Mouse (Mus musculus) liver, embryonic 13.5 days (tissue): Measurements from ENCODE around the gene Sclt1. TPM values are rescaled to one million over a fixed set of nuclear protein-coding genes. Genes with fewer than 3 reads are reported as not detected.
"Not testable (repeated sequence)": the region's sequence is repeated elsewhere in the genome, so short reads cannot be mapped to it uniquely, and the experiment has no call there.

Experiments
- ATAC-seq: fragments of 200-750 bp; cut with Nextera tagmentation; 2 replicates; pipeline ENCODE4 v1.8.0; 2017; ENCODE audit warnings: low read depth, mild to moderate bottlenecking, moderate number of reproducible peaks, moderate library complexity
- DNase-seq: peaks from one replicate; pipeline ENCODE4 v3.0.0; 2022
- H3K27ac ChIP-seq: fragments of 300-500 bp; sonication (generic); 2 replicates; pipeline ENCODE4 v1.5.1; 2015; ENCODE audit warnings: moderate library complexity, mild to moderate bottlenecking, inconsistent platforms
- H3K27me3 ChIP-seq: fragments of 300-500 bp; sonication (generic); 2 replicates; pipeline ENCODE4 v1.6.1; 2015; ENCODE audit warnings: mild to moderate bottlenecking, inconsistent platforms
- H3K36me3 ChIP-seq: fragments of 300-500 bp; sonication (generic); 2 replicates; pipeline ENCODE4 v1.6.1; 2015; ENCODE audit warnings: mild to moderate bottlenecking, inconsistent platforms
- H3K4me1 ChIP-seq: fragments of 300-500 bp; sonication (generic); replicated peaks from 2 replicates; pipeline ENCODE4 v1.6.1; 2015; ENCODE audit warnings: inconsistent platforms
- H3K4me2 ChIP-seq: fragments of 300-500 bp; sonication (generic); 2 replicates; pipeline ENCODE4 v1.6.1; 2015; ENCODE audit warnings: inconsistent platforms, mild to moderate bottlenecking, moderate library complexity
- H3K4me3 ChIP-seq: fragments of 300-500 bp; sonication (generic); replicated peaks from 2 replicates; pipeline ENCODE4 v1.5.1; 2015; ENCODE audit warnings: mild to moderate bottlenecking, inconsistent platforms
- H3K9ac ChIP-seq: fragments of 300-500 bp; sonication (generic); 2 replicates; pipeline ENCODE4 v1.6.1; 2015; ENCODE audit warnings: mild to moderate bottlenecking, inconsistent platforms
- H3K9me3 ChIP-seq: fragments of 300-500 bp; sonication (generic); replicated peaks from 2 replicates; pipeline ENCODE4 v1.6.1; 2016; ENCODE audit warnings: inconsistent platforms
- WGBS: fragments of 180-500 bp; shearing (Covaris S2); methylation state at CpG from one replicate; pipeline ENCODE4 v1.1.7; 2015; ENCODE audit not compliant: insufficient replicate concordance; 5-methylcytosine and 5-hydroxymethylcytosine counted together
- polyA plus RNA-seq: library from polyadenylated mRNA; unstranded; fragments of >200 nt; fragmentation: Nextera tagmentation; extraction: Ambion mirVana; gene quantifications from 2 replicates; pipeline ENCODE4 v1.2.1, GENCODE M21; 2015

Sclt1 gene
- 6.1 and 6.3 TPM in 2 replicates for polyA plus RNA-seq

DNA sequence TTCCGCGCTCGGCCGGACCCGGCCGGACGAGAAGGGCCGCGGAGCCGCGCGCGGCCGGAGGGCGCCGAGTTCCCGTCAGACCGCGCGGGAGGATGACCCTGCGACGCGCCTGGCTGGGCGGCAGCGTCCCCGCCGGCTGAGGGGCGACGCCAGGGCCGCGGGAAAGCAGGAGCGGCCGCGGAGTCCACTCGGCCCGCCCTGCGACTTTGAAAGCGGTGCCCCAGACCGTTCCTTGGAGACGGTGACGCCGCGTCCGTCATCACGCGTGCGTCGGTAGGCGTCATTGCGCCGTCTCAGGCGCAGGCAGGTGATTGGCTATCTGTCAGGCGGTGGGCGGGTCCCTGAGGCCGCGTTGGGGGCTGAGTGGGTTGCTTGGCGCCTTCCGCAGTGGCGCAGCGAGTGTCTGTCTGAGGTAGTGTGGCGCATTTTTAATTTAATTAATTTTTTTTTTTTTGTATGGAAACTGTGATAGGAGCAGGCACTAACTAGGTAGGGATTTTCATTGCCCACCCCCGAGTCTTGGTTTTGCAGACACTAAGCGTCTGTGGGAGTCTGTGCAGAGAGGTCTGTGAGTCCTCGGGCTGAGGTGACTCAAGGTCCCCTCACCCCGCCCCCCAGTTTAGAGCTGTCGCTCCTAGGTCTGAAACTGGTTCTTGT is at the start of gene Sclt1, which contains the start of gene D3Ertd751e:
TSS of gene Sclt1 (minus strand) at position 237 of the 657 bp plus-strand sequence.
TSS of gene D3Ertd751e (plus strand) at position 334 of the 657 bp plus-strand sequence.
- under 1% methylated on average over 66 of the region's 66 CpGs for WGBS
- Histone ChIP-seq H3K9ac (peak within 1 kb of the TSS; percentile 89), H3K4me3 (peak within 1 kb of the TSS; percentile 86), H3K4me2 (peak within 1 kb of the TSS; percentile 86), H3K27ac (peak within 1 kb of the TSS; percentile 89), H3K27me3 (no peaks in the 10 kb centered on the region), H3K36me3 (no peaks in the 10 kb centered on the region), H3K9me3 (no peaks in the 10 kb centered on the region), H3K4me1 (peaks cover 19% of the 10 kb centered on the region)
- DNase-seq (peak; percentile 94), ATAC-seq (peak; percentile 99)

DNA sequence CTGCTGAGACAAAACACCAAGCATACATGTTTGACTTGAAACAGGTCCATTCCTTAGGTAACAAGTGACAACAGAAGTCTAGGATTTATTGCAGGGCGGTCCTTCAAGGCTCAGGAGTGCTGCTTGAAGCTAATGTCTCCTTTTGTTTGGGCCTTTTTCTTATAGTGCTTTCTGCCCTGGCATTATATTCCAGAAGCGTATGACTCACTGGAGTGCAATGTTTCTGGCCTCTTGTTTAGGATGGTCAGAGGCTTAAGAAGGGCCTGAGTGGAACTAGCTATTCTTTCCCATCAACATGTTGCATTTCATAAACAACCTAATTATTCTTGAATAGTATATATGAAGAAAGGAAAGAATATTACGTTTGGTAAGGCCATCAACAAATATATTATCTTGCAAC is 19.8 kb upstream of the Sclt1 start:
- Histone ChIP-seq H3K4me2 (no peak overlapping the region), H3K9ac (no peak overlapping the region), H3K9me3 (no peaks in the 10 kb centered on the region), H3K27me3 (no peaks in the 10 kb centered on the region), H3K36me3 (no peaks in the 10 kb centered on the region), H3K4me3 (no peak overlapping the region), H3K4me1 (no peaks in the 10 kb centered on the region), H3K27ac (no peak overlapping the region)
- DNase-seq (no peak), ATAC-seq (no peak)
- WGBS, result 71% methylated on average over 3 of the region's 3 CpGs

DNA sequence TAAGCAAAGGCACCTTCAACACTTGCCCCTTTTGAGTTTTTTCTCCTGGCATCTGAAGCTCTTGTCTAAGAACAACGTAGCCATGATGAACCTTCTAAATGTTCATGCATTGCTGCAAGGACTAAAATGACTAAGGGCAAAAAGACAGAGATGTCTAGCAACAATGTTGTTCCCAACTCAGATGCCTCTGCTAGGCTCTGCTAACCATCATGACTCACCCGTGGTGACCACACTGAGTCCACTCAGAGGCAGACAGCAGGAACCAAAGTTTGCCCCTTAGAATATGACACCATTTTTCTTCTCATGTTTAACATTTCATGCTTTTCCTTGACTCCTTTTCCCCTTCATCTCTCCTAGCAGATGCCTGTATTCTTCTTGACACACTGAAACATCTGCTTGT is 12.2 kb upstream of the Sclt1 start:
- no peak overlapping the region for H3K27ac ChIP-seq
- no peak overlapping the region for H3K4me3 ChIP-seq
- no peak overlapping the region for H3K9ac ChIP-seq
- ATAC-seq (no peak), DNase-seq (no peak)
- no peak overlapping the region for H3K4me2 ChIP-seq
- H3K27me3 ChIP-seq, result no peaks in the 10 kb centered on the region
- H3K9me3 ChIP-seq, result no peaks in the 10 kb centered on the region
- 51% methylated on average over 2 of the region's 2 CpGs for WGBS
- no peaks in the 10 kb centered on the region for H3K4me1 ChIP-seq
- 0 out of 2 replicates have a peak, but pooled peaks cover 3% of the 10 kb centered on the region for H3K36me3 ChIP-seq

GRCm38 (mm10) chr3:41743436-41743835 is 1.1 kb upstream of the Sclt1 start:
- Histone ChIP-seq H3K4me1 (peaks cover 19% of the 10 kb centered on the region), H3K36me3 (no peaks in the 10 kb centered on the region), H3K9me3 (no peaks in the 10 kb centered on the region), H3K27me3 (no peaks in the 10 kb centered on the region), H3K9ac (peak overlapping the region; percentile 79; the same call in 1 of the 2 replicates), H3K4me2 (peak overlapping the region; percentile 86), H3K4me3 (peak overlapping the region; percentile 86), H3K27ac (no peak overlapping the region)
- DNase-seq (no peak), ATAC-seq (no peak)
- 48% methylated on average over 6 of the region's 6 CpGs for WGBS

DNA sequence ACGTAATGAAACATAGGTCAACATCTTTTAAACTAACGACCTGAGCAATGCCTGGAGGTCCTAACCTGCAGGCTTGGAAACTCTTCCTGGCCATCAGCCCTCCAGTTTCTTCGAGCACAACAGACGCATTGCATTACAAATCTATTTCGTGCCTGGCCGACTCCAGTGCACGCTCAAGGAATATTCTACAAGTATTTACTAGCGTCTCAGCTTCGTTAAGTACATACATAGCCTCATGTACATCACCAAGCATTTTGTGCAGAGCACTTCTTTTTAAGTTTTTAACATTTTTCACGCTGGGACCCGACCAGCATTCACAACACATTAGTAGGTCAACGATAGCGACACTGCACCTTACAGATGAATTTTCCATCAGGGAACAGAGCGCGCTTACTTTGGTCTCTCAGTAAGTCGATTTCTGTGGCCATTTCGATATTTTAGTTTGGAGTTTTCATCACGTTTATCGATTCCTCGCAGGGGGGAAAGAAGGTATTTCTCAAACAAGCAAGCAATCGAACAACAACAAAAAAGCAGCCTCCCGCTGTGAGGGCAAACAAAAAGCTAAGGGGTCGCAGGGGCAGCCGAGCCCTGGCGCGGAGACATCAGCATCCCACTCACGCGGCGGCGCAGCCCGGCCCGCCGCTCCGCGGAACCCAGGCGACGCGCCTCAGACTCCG is 575 bp downstream of the Sclt1 start:
- H3K9me3 ChIP-seq, result no peaks in the 10 kb centered on the region
- H3K4me2 ChIP-seq, result peak overlapping the region; percentile 81
- no peak for ATAC-seq
- peak overlapping the region; percentile 86 for H3K4me3 ChIP-seq
- peak overlapping the region; percentile 89 for H3K9ac ChIP-seq
- peaks cover 19% of the 10 kb centered on the region for H3K4me1 ChIP-seq
- 1% methylated on average over 39 of the region's 39 CpGs for WGBS
- no peaks in the 10 kb centered on the region for H3K27me3 ChIP-seq
- no peaks in the 10 kb centered on the region for H3K36me3 ChIP-seq
- DNase-seq, result peak; percentile 6
- H3K27ac ChIP-seq, result peak overlapping the region; percentile 89

DNA sequence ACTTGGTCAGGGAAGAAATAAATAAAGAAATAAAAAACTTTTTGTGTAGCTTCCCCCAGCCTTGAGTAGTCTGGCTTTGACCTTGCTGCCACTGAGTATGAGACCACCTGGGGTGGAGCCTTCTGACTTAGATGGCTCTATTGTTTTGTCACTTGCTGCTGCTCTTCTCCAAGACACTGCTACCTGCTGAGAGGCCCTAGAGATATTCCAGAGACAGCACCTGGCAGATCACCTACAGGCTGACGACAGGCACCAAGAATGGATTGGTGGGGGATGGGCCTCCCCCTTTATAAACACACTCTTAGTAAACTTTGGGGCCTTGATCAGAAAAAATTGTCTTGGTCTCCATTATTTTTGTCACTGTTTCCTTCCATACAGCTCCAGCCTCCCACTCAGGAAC is 46.6 kb downstream of the Sclt1 start:
- Histone ChIP-seq H3K9ac (no peak overlapping the region), H3K4me1 (no peaks in the 10 kb centered on the region), H3K4me3 (no peak overlapping the region), H3K27ac (no peak overlapping the region), H3K27me3 (no peaks in the 10 kb centered on the region), H3K4me2 (no peak overlapping the region), H3K9me3 (no peaks in the 10 kb centered on the region), H3K36me3 (no peaks in the 10 kb centered on the region)
- no peak for ATAC-seq
- 83% methylated on average over 1 of the region's 1 CpGs for WGBS
- DNase-seq, result no peak

DNA sequence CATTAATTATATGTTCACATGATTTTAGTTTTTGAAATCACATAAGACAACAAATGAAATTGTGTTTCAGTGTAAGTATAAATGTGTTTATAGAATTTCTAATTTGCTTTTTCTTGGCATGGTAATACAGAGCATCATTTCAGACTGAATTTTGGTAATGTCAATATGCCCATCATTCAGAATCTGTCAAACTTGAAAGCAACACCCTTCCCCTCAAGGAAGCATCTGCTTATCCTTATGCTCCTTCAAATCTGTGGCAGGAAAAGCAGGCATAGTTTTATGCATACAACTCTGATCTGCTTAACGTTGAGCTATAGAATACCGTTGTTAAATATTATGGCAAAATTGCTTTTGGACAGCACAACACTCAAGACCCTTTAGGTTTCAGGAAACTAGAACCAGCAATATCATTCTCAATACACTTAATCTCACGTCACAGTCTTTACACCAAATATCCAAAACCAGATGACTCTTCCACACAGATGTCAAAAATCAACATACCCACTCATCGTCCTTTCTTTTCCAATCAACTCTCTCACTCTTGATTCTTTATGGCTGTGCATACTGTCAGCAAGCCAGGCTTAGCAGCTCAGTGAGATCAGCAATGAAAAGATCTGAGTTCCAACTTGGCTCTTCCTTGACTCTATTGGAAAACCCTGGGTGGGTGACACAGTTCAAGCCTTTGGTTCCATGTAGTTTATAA is 49.7 kb downstream of the Sclt1 start:
- Histone ChIP-seq H3K27me3 (no peaks in the 10 kb centered on the region), H3K4me1 (no peaks in the 10 kb centered on the region), H3K4me2 (no peak overlapping the region), H3K4me3 (no peak overlapping the region), H3K36me3 (no peaks in the 10 kb centered on the region), H3K27ac (no peak overlapping the region), H3K9ac (no peak overlapping the region), H3K9me3 (no peaks in the 10 kb centered on the region)
- ATAC-seq (no peak), DNase-seq (no peak)
- 81% methylated on average over 4 of the region's 4 CpGs for WGBS

- H3K4me1 ChIP-seq, H3K4me3 ChIP-seq, DNase-seq, H3K27ac ChIP-seq, H3K9ac ChIP-seq, H3K9me3 ChIP-seq, H3K36me3 ChIP-seq, ATAC-seq, H3K4me2 ChIP-seq, H3K27me3 ChIP-seq: not testable (repeated sequence)
- 54% methylated on average over 13 of the region's 13 CpGs for WGBS
These were observed 52.1 kb downstream of the Sclt1 start for GRCm38 (mm10) chr3:41690114-41690640.

DNA sequence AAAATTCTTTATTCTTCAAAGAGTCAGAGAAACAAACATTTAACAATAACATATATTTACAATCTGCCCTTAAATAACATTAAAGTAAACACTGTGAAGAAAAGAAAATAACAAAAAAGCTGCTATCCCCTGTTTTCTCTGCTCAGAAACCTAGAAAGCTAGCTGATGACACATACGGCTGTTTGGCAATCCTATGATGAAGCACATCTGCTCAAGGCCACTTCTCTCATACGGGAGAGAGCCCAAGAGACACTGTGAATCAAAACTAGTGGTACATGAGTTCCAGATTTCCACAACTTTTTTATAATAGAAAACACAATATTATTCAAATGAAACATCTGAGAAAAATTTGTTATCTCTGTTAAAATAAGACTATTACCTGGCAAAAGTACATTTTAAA is 55.9 kb downstream of the Sclt1 start:
- ATAC-seq, result no peak
- 60% methylated on average over 2 of the region's 2 CpGs for WGBS
- H3K9me3 ChIP-seq, result no peaks in the 10 kb centered on the region
- H3K27me3 ChIP-seq, result no peaks in the 10 kb centered on the region
- no peaks in the 10 kb centered on the region for H3K36me3 ChIP-seq
- DNase-seq, result no peak
- H3K4me3 ChIP-seq, result no peak overlapping the region
- H3K9ac ChIP-seq, result no peak overlapping the region
- H3K4me2 ChIP-seq, result no peak overlapping the region
- no peak overlapping the region for H3K27ac ChIP-seq
- H3K4me1 ChIP-seq, result no peaks in the 10 kb centered on the region

GRCm38 (mm10) chr3:41682084-41682483 is 60.2 kb downstream of the Sclt1 start:
- Histone ChIP-seq H3K36me3 (no peaks in the 10 kb centered on the region), H3K9ac (no peak overlapping the region), H3K4me3 (no peak overlapping the region), H3K9me3 (no peaks in the 10 kb centered on the region), H3K4me1 (no peaks in the 10 kb centered on the region), H3K27me3 (no peaks in the 10 kb centered on the region), H3K27ac (no peak overlapping the region), H3K4me2 (no peak overlapping the region)
- DNase-seq (no peak), ATAC-seq (no peak)
- WGBS, result 76% methylated on average over 4 of the region's 4 CpGs

DNA sequence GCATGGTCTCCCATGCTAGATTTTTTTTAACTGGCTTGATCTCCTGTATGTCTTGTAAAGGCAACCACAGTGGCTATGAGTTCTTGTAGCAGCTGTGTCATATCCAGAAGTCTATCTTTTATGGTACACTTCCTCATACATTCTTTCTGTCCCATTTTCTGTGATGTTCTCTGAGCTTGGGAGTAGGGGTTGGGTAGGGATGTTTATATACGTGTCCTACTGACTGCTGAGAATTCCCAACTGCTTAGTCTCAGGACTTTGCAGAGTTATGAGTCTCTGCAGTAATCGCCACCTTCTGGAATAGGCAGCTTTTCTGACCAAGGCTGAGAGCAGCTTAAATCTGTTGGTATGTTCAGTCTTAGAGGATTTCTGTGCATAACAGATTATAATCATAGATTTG is 65.7 kb downstream of the Sclt1 start:
- no peaks in the 10 kb centered on the region for H3K36me3 ChIP-seq
- no peak overlapping the region for H3K4me3 ChIP-seq
- 64% methylated on average over 2 of the region's 2 CpGs for WGBS
- no peak overlapping the region for H3K4me2 ChIP-seq
- no peak for DNase-seq
- no peak overlapping the region for H3K27ac ChIP-seq
- H3K9ac ChIP-seq, result no peak overlapping the region
- no peaks in the 10 kb centered on the region for H3K4me1 ChIP-seq
- no peaks in the 10 kb centered on the region for H3K27me3 ChIP-seq
- H3K9me3 ChIP-seq, result no peaks in the 10 kb centered on the region
- ATAC-seq, result no peak
